10 mouse cellular contexts compared by ENCODE assay signal in genomic region chr1:91819237-91819636, GRCm38 (mm10). TPM values are rescaled to one million over a fixed set of nuclear protein-coding genes. Genes with fewer than 3 reads are reported as not detected.
DNase-seq lines count a peak whose midpoint lies in the region; ATAC-seq lines count a peak whose summit lies in the region.
"Had no signal": no experiment of that assay in that cellular context is flagged by ENCODE, and none has a peak within 500 bp of the region (broad histone marks: within the 10 kb centered on the region; RNA-seq: fewer than 3 reads in every experiment).

No protein-coding gene starts in this region.

- H3K27ac ChIP-seq in limb, embryonic 11.5 days (replicated peaks; ENCODE audit: low read depth, low read length), result no peak overlapping the region

- intact Hi-C loops in left cerebral cortex, postnatal 4 days (cut with DNase I), result no loop called here
- intact Hi-C loops in left cerebral cortex, postnatal 14 days (cut with DNase I), result no loop called here

- DNase-seq in adrenal gland, postnatal 10 days, result peak; percentile 59
- DNase-seq in adrenal gland, postnatal 4 days (ENCODE audit: low spot score in 2 of 2), result no peak
- peak; percentile 12 for DNase-seq in left cerebral cortex, postnatal 4 days
- DNase-seq in left cerebral cortex, postnatal 14 days (ENCODE audit: low spot score in 2 of 2), result no peak
- peak; percentile 55 for DNase-seq in NIH3T3 (ENCODE audit: low read depth)
- DNase-seq in limb, embryonic 11.5 days (ENCODE audit: low spot score), result peak; percentile 75
- DNase-seq in T-cell, adult 2 months (ENCODE audit: low spot score), result no peak
- no peak for DNase-seq in urinary bladder, adult 2 months (ENCODE audit: low spot score)

- H3K4me3 ChIP-seq in limb, embryonic 11.5 days (ENCODE audit: low read depth, low read length), result no peak overlapping the region
- H3K4me3 ChIP-seq: megakaryocyte, embryonic 14.5 days had no signal

- WGBS in limb, embryonic 11.5 days, result 37% methylated on average over 9 of the region's 9 CpGs

- no peaks in the 10 kb centered on the region for H3K36me3 ChIP-seq in limb, embryonic 11.5 days (ENCODE audit: control insufficient read depth, insufficient read depth, low read length)

- no peak overlapping the region for H3K4me2 ChIP-seq in limb, embryonic 11.5 days (ENCODE audit: low read depth, severe bottlenecking)

- ATAC-seq in limb, embryonic 11.5 days (ENCODE audit: insufficient number of reproducible peaks, low FRiP score, low TSS enrichment, low read depth), result no peak

- H3K27me3 ChIP-seq in limb, embryonic 11.5 days (ENCODE audit: control insufficient read depth, insufficient read depth, low read length), result no peaks in the 10 kb centered on the region

- peaks cover 7% of the 10 kb centered on the region; the same call in 1 of the 2 replicates for H3K4me1 ChIP-seq in limb, embryonic 11.5 days (ENCODE audit: control insufficient read depth, insufficient read depth, low read length)
- H3K4me1 ChIP-seq: megakaryocyte, embryonic 14.5 days had no signal

- no peak overlapping the region for H3K9ac ChIP-seq in limb, embryonic 11.5 days (ENCODE audit: low read length)

- H3K9me3 ChIP-seq in limb, embryonic 11.5 days (ENCODE audit: control insufficient read depth, low read length), result no peaks in the 10 kb centered on the region
- H3K9me3 ChIP-seq: megakaryocyte, embryonic 14.5 days had no signal

RNA-seq across cellular contexts. Expression of gene Twist2, which starts 18.0 kb away (rescaled TPM):
- 1 to 10 TPM; 4.3 to 4.9 TPM for total RNA-seq in adrenal gland, postnatal 10 days (2021)
- 1 to 10 TPM; 8.0 to 8.7 TPM for total RNA-seq in adrenal gland, postnatal 4 days (2021)
- 1 to 10 TPM in 1 of 2 experiments, under 1 TPM in 1; 0.52 to 1.1 TPM for total RNA-seq in left cerebral cortex, postnatal 4 days (2021)
- total RNA-seq in left cerebral cortex, postnatal 14 days (2021), result 1 to 10 TPM; 1.0 to 1.5 TPM
- polyA plus RNA-seq in limb, embryonic 11.5 days (2014; fragmentation: Nextera tagmentation; extraction: Ambion mirVana), result 43.8 and 47.0 TPM in 2 replicates
- 22.2 and 22.4 TPM in 2 replicates for polyA plus RNA-seq in urinary bladder, adult 2 months (2012; rRNA removed)
- total RNA-seq: common myeloid progenitor, adult 5-6 weeks had no signal

Comparison
In these comparisons a context has a peak if more than half of its experiments do, and no peak if none do; other contexts are left out.
1. DNase-seq: peak in adrenal gland, postnatal 10 days (single experiment), left cerebral cortex, postnatal 4 days (single experiment), NIH3T3 (single experiment) and limb, embryonic 11.5 days (single experiment); none in adrenal gland, postnatal 4 days (0 of 2), left cerebral cortex, postnatal 14 days (0 of 2), T-cell, adult 2 months (single experiment) and urinary bladder, adult 2 months (single experiment).